Mouse (Mus musculus): ENCODE data around the gene Lyzl4. TPM values are rescaled to one million over a fixed set of nuclear protein-coding genes. Genes with fewer than 3 reads are reported as not detected.

Gene Lyzl4
- polyA plus RNA-seq (2012; ENCODE audit: insufficient read depth, low replicate concordance), result 0.51 TPM in 1 of 2 replicates, not detected in the other

DNA sequence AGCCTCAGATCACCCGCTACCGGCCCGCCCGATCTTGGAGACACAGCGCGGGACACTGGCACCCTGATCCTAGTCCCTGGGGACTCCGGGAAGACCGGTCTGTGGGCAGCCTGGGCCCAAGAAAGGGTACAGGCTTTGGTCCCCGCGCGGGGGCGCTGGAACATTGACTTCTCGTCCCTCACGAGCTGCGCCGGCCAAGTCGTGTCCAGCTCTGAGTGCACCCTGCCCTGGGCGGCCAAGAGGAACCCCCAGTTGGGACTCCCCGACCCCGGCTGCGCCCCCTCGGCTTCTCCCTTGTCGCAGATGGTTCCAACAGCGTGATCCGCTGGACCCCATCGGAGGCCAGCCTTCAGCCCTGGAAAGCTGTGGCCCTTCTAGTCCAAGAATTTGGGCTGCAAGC, at the start of gene Lyzl4:
TSS of gene Lyzl4 (minus strand) at position 96 of the 400 bp plus-strand sequence.
- H3K27me3 ChIP-seq (replicated peaks), result peaks cover 90% of the 10 kb centered on the region
- H3K36me3 ChIP-seq (replicated peaks; ENCODE audit: low read length), result no peaks in the 10 kb centered on the region
- peaks cover 24% of the 10 kb centered on the region for H3K4me1 ChIP-seq
- H3K4me3 ChIP-seq (replicated peaks), result peak within 1 kb of the TSS; percentile 84
- TF ChIP-seq GATA1 (IDR thresholded peaks at IDR 0.05; ENCODE audit: borderline replicate concordance, low read length) (no peak), FLI1 (IDR thresholded peaks at IDR 0.05; ENCODE audit: low read length) (no peak)
- H3K9me3 ChIP-seq, result no peaks in the 10 kb centered on the region

DNA sequence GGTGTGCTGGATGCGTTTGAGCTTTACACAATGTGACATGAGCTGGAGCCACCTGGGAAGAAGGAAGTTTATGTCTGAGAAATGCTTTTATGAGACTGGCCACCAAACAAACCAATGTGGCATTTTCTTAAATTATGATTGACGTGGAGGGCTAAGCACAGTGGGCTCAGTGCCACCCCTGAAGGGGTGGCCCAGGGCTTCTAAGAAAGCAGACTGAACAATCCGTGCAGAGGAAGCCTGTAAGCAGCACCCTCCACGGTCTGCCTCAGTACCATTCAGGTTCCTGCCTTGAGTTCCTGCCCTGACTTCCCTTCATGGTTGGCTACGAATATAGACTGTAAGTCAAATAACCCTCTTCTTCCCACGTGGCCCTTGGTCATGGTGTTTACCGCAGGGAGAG, 48.8 kb upstream of the Lyzl4 start:
- peaks cover 2% of the 10 kb centered on the region for H3K27me3 ChIP-seq (replicated peaks)
- no peak for TF ChIP-seq FLI1 (IDR thresholded peaks at IDR 0.05; ENCODE audit: low read length)
- TF ChIP-seq GATA1 (IDR thresholded peaks at IDR 0.05; ENCODE audit: borderline replicate concordance, low read length), result no peak
- H3K36me3 ChIP-seq (replicated peaks; ENCODE audit: low read length), result peaks cover 83% of the 10 kb centered on the region
- H3K4me3 ChIP-seq (replicated peaks), result no peak overlapping the region
- no peaks in the 10 kb centered on the region for H3K9me3 ChIP-seq
- H3K4me1 ChIP-seq, result peaks cover 10% of the 10 kb centered on the region; the same call in 1 of the 2 replicates

- H3K36me3 ChIP-seq (replicated peaks; ENCODE audit: low read length), result peaks cover 83% of the 10 kb centered on the region
- no peaks in the 10 kb centered on the region for H3K9me3 ChIP-seq
- peaks cover 1% of the 10 kb centered on the region for H3K27me3 ChIP-seq (replicated peaks)
- no peak overlapping the region for H3K4me3 ChIP-seq (replicated peaks)
- TF ChIP-seq GATA1 (IDR thresholded peaks at IDR 0.05; ENCODE audit: borderline replicate concordance, low read length) (no peak), FLI1 (IDR thresholded peaks at IDR 0.05; ENCODE audit: low read length) (no peak)
- peaks cover 12% of the 10 kb centered on the region; the same call in 1 of the 2 replicates for H3K4me1 ChIP-seq
Observed at GRCm38 (mm10) chr9:121690200-121690651, 48.3 kb upstream of the Lyzl4 start.

DNA sequence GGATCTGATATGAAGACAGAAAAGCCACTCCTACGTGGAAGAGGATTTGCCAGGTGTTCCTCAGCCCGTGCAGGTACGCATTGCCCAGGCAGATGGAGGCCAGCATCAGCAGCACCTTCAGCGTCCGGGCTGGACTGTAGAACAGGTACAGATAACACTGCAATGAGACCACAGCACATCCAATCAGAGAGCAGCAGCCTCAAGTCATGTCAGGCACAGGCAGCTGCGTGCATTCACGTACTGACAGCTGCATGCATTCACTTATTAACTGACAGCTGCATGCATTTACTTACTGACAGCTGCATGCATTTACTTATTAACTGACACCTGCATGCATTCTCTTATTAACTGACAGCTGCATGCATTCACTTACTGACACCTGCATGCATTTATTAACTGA, 42.8 kb upstream of the Lyzl4 start:
- TF ChIP-seq GATA1 (IDR thresholded peaks at IDR 0.05; ENCODE audit: borderline replicate concordance, low read length) (no peak), FLI1 (IDR thresholded peaks at IDR 0.05; ENCODE audit: low read length) (no peak)
- peak overlapping the region; percentile 9 for H3K4me3 ChIP-seq (replicated peaks)
- no peaks in the 10 kb centered on the region for H3K9me3 ChIP-seq
- peaks cover 20% of the 10 kb centered on the region for H3K4me1 ChIP-seq
- H3K27me3 ChIP-seq (replicated peaks), result peaks cover 30% of the 10 kb centered on the region
- peaks cover 73% of the 10 kb centered on the region for H3K36me3 ChIP-seq (replicated peaks; ENCODE audit: low read length)

DNA sequence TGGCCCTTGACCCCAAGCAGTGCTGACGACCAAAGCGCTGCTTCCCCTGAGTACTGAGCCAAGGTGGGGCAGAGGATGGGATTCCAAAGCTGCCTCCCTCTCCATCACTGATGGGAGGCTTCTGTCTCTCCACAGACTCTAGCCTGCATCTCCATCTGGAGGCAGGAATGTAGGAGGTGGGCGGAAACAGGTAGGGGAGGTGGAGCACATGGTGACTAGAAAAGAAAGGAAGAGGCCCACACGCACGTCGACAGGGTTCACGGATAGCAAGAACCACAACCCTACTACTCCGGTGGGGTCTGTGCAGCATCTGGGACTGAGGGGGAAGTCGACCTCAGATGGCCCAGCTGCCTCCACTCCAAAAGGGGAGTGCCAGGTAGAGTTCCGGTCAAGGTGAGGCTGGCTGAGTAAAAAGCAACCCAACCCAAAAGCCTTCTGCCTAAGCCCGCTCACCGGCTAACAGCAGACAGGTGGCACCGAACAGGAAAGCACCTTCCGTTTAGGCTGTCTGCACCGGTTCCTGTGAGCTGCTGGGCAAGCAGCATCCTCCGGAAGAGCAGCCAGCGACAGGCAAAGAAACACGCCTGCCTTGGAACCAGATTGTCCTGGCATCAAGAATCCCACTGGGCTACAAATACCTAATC, 40.3 kb upstream of the Lyzl4 start:
- H3K36me3 ChIP-seq (replicated peaks; ENCODE audit: low read length), result peaks cover 50% of the 10 kb centered on the region
- H3K4me1 ChIP-seq, result peaks cover 41% of the 10 kb centered on the region
- no peaks in the 10 kb centered on the region for H3K9me3 ChIP-seq
- H3K4me3 ChIP-seq (replicated peaks), result no peak overlapping the region
- TF ChIP-seq FLI1 (IDR thresholded peaks at IDR 0.05; ENCODE audit: low read length) (no peak), GATA1 (IDR thresholded peaks at IDR 0.05; ENCODE audit: borderline replicate concordance, low read length) (no peak)
- peaks cover 55% of the 10 kb centered on the region for H3K27me3 ChIP-seq (replicated peaks)

DNA sequence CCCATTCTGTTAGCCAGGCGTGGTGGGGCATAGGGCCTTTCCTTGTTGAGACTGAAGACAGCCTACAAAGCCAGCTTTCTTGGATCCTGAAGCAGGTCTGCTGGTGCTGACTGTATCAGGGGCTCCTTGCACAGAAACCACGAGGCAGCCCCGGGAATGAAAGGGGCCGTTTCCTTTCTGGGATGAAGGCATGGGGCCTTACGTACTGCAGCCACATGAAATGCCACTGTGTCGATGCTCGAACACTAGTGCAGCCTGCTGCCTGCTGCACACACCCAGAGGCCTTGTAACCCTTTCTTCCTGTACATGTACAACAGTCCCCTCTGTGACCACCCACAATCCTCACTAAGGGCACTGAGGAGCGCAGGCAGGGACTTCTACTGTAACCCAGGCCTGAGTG, 39.3 kb upstream of the Lyzl4 start:
- TF ChIP-seq GATA1 (IDR thresholded peaks at IDR 0.05; ENCODE audit: borderline replicate concordance, low read length) (no peak), FLI1 (IDR thresholded peaks at IDR 0.05; ENCODE audit: low read length) (no peak)
- Histone ChIP-seq H3K36me3 (replicated peaks; ENCODE audit: low read length) (peaks cover 48% of the 10 kb centered on the region), H3K27me3 (replicated peaks) (peaks cover 65% of the 10 kb centered on the region), H3K4me3 (replicated peaks) (no peak overlapping the region), H3K4me1 (peaks cover 46% of the 10 kb centered on the region), H3K9me3 (no peaks in the 10 kb centered on the region)

DNA sequence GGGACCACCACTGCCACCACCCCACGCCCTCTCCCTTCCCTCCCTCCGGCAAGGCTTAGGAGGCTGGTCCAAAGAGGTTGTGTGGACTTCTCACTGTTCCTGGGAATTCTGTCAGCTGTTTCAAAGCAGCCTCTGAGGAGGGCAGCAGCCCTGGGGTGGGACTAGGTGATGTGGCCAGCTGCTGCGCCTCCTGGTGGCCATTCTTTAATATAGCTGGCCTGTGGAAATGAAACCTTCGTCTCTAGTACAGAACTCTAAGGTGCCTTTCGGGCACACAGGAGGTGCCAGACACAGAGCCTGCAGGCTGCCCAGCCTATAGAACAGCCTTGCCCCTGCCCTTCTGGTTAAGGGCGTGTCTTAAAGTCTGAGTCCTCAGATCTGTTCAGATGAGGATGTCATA, 37.7 kb upstream of the Lyzl4 start:
- no peak overlapping the region for H3K4me3 ChIP-seq (replicated peaks)
- H3K9me3 ChIP-seq, result no peaks in the 10 kb centered on the region
- H3K4me1 ChIP-seq, result peaks cover 58% of the 10 kb centered on the region
- H3K27me3 ChIP-seq (replicated peaks), result peaks cover 74% of the 10 kb centered on the region
- H3K36me3 ChIP-seq (replicated peaks; ENCODE audit: low read length), result peaks cover 33% of the 10 kb centered on the region
- TF ChIP-seq FLI1 (IDR thresholded peaks at IDR 0.05; ENCODE audit: low read length), result no peak
- no peak for TF ChIP-seq GATA1 (IDR thresholded peaks at IDR 0.05; ENCODE audit: borderline replicate concordance, low read length)

DNA sequence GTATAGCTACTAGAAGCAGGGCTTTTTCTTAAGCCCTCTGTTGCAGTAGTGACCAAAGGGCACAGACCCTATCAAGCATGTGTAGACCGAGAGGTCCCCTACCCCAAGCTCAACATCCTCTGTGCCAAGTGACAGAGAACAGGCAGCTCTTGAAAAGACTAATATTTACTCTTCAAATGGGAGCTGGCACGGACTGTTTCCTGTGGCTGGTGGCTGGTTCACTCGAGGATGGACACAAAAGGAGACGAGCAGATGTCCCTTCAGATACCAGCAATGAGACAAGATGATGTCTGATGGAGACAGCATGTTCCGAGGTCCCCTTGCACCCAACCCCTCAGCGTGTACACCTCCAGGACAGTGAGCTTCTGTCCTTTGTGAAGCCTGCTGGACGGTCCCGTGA, 35.6 kb upstream of the Lyzl4 start:
- H3K9me3 ChIP-seq, result peaks cover 16% of the 10 kb centered on the region
- peaks cover 14% of the 10 kb centered on the region for H3K36me3 ChIP-seq (replicated peaks; ENCODE audit: low read length)
- no peak overlapping the region for H3K4me3 ChIP-seq (replicated peaks)
- H3K27me3 ChIP-seq (replicated peaks), result peaks cover 88% of the 10 kb centered on the region
- TF ChIP-seq FLI1 (IDR thresholded peaks at IDR 0.05; ENCODE audit: low read length) (no peak), GATA1 (IDR thresholded peaks at IDR 0.05; ENCODE audit: borderline replicate concordance, low read length) (no peak)
- peaks cover 79% of the 10 kb centered on the region for H3K4me1 ChIP-seq

GRCm38 (mm10) chr9:121677069-121677468, 35.2 kb upstream of the Lyzl4 start:
- Histone ChIP-seq H3K27me3 (replicated peaks) (peaks cover 86% of the 10 kb centered on the region), H3K4me1 (peaks cover 83% of the 10 kb centered on the region), H3K9me3 (peaks cover 16% of the 10 kb centered on the region), H3K36me3 (replicated peaks; ENCODE audit: low read length) (peaks cover 10% of the 10 kb centered on the region), H3K4me3 (replicated peaks) (peak overlapping the region; percentile 82)
- TF ChIP-seq FLI1 (IDR thresholded peaks at IDR 0.05; ENCODE audit: low read length), result no peak
- TF ChIP-seq GATA1 (IDR thresholded peaks at IDR 0.05; ENCODE audit: borderline replicate concordance, low read length), result peak; percentile 29; the same call in 1 of the 3 replicates

- TF ChIP-seq FLI1 (IDR thresholded peaks at IDR 0.05; ENCODE audit: low read length) (no peak), GATA1 (IDR thresholded peaks at IDR 0.05; ENCODE audit: borderline replicate concordance, low read length) (no peak)
- Histone ChIP-seq H3K27me3 (replicated peaks) (peaks cover 88% of the 10 kb centered on the region), H3K9me3 (peaks cover 16% of the 10 kb centered on the region), H3K36me3 (replicated peaks; ENCODE audit: low read length) (no peaks in the 10 kb centered on the region), H3K4me3 (replicated peaks) (peak overlapping the region; percentile 33), H3K4me1 (peaks cover 88% of the 10 kb centered on the region)
Observed at GRCm38 (mm10) chr9:121675556-121675955, 33.7 kb upstream of the Lyzl4 start.
